Mouse (Mus musculus): ENCODE data around the gene Cpeb1. TPM values are rescaled to one million over a fixed set of nuclear protein-coding genes. Genes with fewer than 3 reads are reported as not detected.

Gene Cpeb1
- polyA plus RNA-seq, 1 experiment from 2014 or later, result 0.08 TPM

DNA sequence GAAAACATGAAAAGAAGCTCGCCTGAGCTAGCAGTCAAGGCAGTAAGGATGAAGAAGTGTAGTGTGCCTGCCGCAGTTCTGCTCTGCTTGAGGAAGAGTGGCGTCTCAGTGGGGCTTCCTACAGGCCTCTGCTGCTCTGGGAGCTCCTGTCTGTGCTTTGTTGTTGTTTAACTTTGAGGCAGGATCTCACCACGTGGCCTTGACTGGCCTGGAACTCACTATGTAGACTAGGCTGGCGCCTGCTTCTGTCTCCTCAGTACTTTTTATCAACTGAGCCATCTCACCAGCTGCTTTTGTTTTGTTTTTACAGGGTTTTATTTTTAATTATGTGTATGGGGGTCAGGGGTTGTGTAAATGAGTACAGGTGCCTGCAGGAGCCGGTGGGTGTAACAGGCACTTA is 157.1 kb downstream of the Cpeb1 start:
- Histone ChIP-seq H3K9ac (replicated peaks) (no peak overlapping the region), H3K4me2 (ENCODE audit: low read depth, low read length) (no peak overlapping the region), H3K4me3 (ENCODE audit: low read depth, low read length) (no peak overlapping the region), H3K4me1 (ENCODE audit: insufficient read depth) (no peaks in the 10 kb centered on the region), H3K36me3 (replicated peaks; ENCODE audit: insufficient read depth, low read length) (peaks cover 4% of the 10 kb centered on the region; the same call in 1 of the 2 replicates), H3K9me3 (ENCODE audit: low read length) (no peaks in the 10 kb centered on the region), H3K27ac (ENCODE audit: low read depth) (peak overlapping the region; percentile 11; the same call in 1 of the 2 replicates), H3K27me3 (ENCODE audit: insufficient read depth, low read length) (no peaks in the 10 kb centered on the region)
- WGBS (ENCODE audit: insufficient replicate concordance), result 49% methylated on average over 6 of the region's 6 CpGs
- TF ChIP-seq CTCF (IDR thresholded peaks at IDR 0.05; ENCODE audit: low read depth), result no peak
- ATAC-seq, result no peak
- no peak for DNase-seq

Other genes with a start within 250 kb of the Cpeb1 start
- 3.1 and 3.4 TPM in 2 replicates for gene Pde8a, start 241.9 kb downstream of the Cpeb1 start, polyA plus RNA-seq (2015; fragmentation: Nextera tagmentation; extraction: Ambion mirVana)
- gene Rps17, start 110.2 kb downstream of the Cpeb1 start, polyA plus RNA-seq (2015; fragmentation: Nextera tagmentation; extraction: Ambion mirVana), result 684 and 710 TPM in 2 replicates
- gene Ap3b2, start 38.5 kb upstream of the Cpeb1 start, polyA plus RNA-seq (2015; fragmentation: Nextera tagmentation; extraction: Ambion mirVana), result 0.07 TPM in 1 of 2 replicates, not detected in the other
- not detected in 2 replicates for gene BC048679, start 42.8 kb upstream of the Cpeb1 start, polyA plus RNA-seq (2015; fragmentation: Nextera tagmentation; extraction: Ambion mirVana)
- 0.28 and 0.50 TPM in 2 replicates for gene Fsd2, start 111.5 kb upstream of the Cpeb1 start, polyA plus RNA-seq (2015; fragmentation: Nextera tagmentation; extraction: Ambion mirVana)
- 7.0 and 8.1 TPM in 2 replicates for gene Whamm, start 115.8 kb upstream of the Cpeb1 start, polyA plus RNA-seq (2015; fragmentation: Nextera tagmentation; extraction: Ambion mirVana)